Mouse (Mus musculus) embryo, embryonic 11 days (tissue): ENCODE measurements around the gene Maged1.
"Not testable (repeated sequence)": the region's sequence is repeated elsewhere in the genome, so short reads cannot be mapped to it uniquely, and the experiment has no call there.

Source experiments
- DNase-seq: peaks from one replicate; pipeline ENCODE4 v3.0.0-alpha.2; 2015

The Maged1 gene

DNA sequence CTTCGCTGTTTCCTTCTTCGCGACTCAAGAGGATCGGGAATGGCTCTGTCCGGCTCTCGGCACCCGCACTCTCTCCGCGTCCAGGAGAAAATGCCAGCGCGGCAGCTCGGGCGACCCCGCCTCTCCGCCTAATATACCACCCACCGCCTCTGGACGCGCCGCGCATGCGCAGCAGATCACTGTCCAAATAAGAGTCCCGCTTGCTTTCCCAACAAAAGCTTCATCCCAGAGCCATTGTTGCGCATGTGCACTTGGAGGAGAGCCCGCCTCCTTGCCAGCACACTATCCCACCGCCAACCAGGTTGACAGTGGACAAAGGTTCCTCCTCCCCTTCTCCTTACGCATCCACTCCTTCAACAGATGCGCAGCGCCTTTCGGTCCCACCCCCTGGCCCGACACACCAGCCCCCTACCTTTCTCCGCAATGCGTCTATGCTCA, at the start of gene Maged1:
TSS of gene Maged1 (minus strand) at position 226 of the 438 bp plus-strand sequence.
- DNase-seq: peak; percentile 93

DNA sequence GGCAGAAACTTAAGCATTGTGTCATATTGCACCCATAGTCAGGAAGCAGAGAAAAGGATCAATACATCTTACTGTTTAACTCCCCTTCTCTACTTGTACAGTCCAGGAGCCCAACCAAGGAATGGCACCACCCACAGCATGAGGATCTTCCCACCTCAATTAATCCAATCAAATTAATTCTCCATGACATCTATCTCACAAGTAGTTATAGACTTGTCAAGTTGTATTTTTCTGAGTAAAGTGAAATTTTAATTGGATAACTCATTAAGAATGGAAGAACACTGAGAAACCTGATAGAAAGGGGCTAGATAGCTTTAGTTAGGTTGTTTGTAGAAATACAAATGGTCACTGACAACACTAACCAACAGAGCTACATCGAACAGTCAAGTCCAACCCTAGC, 38.3 kb upstream of the Maged1 start:
- no peak for DNase-seq

DNA sequence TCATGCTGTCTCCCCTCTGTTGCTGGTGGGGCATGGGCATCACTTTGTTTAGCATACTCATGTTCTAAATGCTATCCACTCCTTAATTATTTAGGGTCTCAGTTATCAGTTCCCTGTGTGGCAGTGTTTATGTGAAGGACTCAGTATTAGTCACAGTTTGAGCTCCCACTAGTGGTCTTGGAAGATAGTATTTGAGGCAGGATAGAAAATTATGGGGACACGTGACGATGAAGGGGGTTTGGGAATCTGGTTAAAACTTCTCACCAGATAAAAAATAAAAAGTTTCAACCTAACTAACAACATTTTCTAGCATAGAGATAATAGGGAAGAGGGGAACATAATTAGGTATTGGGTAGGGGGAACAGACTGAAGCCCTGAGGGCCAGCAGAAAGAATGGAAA, 22.8 kb upstream of the Maged1 start:
- DNase-seq: no peak

DNA sequence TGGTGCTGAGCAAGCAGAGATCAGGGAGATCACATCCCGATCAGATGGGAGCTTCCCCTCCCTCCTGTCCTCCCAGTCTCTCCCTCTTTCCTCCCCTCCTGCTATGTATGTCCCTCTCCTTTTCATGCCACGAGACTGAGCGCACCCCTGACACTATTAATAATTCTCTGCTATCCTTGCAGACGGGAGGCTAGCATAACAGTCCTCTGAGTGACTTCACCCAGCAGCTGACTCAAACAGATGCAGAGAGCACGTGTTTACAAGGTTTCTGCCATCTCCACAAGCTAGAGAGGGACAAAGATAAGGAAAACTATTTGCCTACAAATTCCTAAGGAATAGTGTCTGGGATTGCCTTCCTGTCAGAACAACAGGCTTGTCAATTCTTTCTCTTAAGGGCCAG, 20.4 kb upstream of the Maged1 start:
- no peak for DNase-seq

DNA sequence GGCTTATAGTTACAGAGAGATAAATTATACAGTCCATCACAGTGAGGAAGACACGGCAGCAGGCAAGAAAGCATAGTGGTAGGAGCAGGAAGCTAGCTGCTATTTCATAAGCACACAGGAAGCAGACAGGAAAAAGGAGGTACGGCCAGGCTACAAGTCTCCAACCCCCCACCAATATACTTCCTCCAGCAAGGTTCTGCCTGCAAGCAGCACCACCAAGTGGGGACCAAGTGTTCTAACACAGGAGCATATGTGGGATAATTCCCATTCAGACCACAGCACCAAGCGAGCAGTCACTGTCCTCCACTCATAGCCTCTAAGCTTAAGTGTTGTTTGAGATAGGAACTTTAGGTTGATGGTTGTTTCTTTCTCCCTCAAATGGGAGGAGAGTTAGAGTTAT, 6.3 kb upstream of the Maged1 start:
- DNase-seq: peak; percentile 20

DNA sequence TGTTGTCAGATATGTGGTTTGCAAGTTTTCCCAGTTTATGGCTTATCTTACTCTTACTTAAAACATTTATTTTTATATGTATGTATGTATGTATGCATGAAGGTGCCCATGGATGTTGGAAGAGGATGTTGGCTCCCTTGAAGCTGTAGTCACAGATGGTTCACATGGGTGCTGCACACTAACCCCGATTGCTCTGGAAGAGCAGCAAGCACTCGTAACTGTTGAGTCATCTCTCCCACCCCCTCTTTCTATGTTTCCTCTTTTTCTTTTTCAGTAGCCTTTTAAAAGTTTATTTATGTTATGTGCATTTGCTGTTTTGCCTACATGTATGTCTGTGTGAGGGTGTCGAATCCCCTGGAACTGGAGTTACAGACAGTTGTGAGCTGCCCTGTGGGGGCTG, 4.0 kb upstream of the Maged1 start:
- DNase-seq: no peak

DNA sequence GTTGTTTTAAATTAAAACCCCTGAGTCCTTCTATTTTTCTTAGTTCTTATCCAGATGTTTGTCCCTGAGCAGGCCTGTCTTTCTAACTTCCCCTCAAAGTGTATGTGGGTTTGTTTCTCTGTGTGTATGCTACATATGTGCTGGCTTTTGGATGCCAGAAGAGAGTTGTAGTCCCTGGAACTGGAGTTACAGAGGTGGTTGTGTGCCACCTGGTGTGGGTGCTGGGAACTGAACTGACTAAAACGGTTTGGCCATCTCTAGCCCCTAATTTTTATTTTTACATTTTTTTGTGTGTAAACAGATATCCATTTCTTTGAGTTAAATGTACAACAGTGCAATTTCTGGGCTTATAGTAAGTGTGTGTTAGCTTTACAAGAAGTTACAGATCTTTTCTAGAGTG, 3.0 kb upstream of the Maged1 start:
- DNase-seq: peak; percentile 58

DNA sequence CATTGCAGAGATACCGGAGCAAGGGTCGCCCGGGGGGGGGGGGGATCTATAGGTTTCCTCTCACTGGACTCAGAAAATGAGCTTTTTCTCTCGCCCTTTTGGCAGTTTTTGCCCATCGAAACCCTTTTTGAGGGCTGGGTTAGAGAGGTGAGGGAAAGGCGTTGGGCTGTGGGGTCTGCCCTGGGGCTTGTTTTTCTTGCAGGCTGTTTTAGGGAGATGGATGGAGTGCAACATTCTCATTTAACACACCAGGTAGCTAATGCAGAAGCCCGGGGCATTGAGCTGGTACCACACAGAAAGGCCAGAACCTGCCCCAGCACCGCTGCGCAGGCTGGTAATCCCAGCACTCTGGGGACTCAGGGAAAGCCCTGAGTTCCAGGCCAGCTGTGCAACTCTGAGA, 593 bp upstream of the Maged1 start:
- peak; percentile 31 for DNase-seq

DNA sequence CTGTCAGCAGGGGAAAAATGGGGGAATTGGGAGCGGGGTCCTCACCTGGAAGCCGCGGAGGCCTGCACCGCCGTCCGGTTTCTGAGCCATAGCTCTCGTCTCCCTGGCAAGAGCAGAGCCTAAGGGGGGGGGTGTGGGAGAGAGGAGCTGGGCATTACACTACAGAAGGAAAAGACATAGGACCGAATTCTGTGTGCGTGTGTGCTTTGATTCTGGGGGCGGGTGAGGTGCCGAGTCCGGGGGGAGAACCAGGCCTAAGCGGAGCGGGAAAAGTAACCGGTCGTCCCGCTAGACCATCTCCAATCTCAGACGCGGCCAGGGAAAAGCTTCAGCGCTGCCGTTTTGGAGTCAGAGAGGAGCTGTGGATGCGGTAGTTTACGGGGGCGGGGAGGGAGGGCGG, 737 bp downstream of the Maged1 start:
- DNase-seq: peak; percentile 12

DNA sequence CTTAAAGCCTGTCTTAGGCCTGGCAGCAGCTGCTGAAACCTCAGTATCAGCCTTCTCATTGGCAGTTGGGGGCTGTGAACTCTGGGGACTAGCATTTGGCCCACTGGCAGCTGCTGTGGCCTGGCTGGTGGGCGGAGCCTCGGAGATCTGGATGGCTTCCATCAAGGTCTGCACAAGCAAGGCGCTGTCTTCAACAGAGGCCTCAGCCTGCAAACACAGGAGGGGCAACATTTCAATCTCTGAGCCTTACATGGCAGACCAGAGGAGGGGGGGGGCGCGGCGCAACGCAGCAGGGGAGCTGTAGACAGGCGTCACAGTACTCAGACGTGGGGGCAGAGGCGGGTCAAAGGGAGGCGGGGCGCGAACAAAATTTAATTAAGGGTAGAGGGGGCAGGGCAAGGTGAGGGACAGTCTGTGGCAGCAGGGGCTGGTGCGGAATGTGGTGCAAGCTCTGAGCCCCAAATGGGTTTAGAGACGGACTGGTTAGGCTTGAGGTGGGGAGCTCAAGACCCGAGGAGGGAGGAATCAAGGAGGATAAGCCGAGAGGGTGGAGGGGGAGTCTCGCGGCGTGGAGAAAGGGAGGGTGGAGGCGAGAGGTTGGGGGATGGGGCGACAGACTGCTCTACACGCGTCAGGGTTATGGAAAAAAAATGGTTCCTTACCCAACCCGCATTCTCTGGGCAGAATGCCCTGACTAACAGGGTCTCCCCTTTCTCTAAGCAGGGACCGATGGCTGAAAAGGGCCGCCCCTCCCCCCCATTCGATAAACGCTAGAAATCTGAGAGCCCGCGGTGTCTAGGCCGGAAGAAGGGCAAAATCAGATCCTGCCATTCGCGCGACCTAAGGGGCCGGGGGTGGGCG, 1.4 kb downstream of the Maged1 start:
- peak; percentile 74 for DNase-seq

DNA sequence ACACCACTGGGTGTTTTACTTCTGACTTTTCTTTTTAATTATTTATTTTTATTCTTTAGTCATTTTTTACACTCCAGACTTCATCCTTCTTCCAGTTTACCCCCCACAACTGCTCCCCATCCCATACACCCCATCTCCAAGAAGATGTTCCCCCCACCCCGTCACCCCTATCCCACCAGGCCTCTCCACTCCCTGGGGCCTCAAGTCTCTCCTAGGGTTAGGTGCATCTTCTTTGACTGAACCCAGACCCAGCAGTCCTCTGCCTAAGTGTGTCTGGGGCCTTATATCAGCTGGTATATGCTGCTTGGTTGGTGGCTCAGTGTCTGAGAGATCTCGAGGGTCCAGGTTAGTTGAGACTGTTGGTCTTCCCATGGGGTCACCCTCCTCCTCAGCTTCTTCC, 7.6 kb downstream of the Maged1 start:
- DNase-seq: no peak

DNA sequence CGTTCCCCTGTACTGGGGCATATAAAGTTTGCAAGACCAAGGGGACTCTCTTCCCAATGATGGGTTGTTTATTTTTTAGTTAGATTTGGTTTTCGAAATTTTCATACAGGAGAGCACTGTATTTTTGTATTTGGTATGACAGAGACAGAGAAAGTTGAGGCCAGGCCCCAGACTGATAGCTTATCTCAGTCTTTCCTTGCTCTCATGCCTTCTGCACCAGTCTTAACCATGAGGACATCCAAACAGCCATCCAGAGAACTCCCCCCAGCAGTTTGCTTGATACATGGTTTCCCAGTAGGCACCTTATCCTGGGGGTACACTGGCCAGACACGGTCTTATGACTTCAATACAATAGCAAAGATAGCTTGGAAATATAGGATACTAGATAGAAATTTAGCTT, 11.6 kb downstream of the Maged1 start:
- DNase-seq: no peak

DNA sequence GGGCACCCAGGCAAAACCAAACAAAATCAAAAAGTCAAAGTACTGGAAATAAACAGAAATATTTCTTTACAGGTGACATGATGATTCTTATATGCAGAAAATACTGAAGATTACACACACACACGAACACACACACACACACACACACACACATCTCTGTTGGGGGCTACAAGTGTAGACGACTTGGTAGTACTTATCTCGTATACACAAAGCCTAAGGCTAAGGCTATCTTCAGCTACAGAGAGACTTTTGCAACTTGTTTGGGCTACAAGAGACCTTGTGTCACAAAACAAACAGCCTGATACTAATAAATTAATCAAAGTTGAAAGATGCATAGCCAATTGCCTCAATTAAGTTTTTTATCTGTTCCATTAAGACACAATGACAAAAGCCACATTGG, 19.8 kb downstream of the Maged1 start:
- DNase-seq: no peak

DNA sequence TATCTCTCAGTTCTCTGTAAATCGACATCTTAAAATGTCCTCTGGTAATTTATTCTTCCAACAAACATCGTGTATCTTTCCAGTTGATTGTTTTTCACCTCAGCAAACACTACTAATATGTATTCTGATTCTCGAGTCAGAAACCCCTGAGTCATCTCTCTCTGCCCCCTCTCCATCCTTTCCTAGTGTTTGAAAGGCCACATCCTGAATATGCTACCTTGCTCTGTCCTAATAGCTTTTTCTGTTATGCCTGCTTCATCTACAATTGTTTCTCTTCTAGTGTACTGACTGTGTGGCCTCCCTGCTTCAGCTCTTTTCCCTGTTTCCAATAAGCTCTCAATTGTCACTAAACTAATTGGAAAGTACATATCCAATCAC, 33.5 kb downstream of the Maged1 start:
- DNase-seq: no peak

DNA sequence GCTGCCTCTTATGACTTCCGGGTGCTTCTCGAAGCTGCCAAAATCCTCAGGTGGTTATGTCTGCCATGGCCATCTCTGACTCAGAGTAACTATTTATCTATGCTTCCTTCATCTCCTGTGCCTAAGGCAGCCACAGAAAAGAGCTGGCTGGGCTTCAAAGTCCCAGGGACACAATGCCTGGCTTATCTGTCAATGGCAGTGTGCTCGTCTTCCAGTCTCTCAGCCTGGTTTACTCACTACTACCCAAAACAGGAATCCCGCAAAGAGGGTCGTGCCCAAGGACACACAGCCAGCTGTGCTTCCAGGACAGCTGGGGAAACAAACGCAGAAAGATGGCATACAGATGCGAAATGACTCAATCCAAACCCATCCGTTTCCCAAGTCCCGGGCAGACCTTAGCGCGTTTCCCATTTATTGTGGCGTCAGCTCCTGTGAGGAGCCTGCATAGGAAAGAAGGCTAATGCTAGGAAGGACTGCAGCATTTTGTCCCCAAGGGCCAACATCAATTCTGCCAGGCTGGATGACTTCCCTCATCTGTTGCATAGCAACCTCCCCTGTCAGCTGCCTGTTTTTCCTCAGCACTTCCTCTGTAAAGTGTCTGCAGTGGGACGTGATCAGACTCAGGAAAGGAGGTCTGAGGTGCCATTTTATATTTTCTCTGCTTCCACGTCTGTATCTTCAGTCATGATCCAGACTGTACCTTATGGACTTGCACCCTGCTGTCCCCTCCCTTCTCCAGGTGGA, 34.1 kb downstream of the Maged1 start:
- DNase-seq: not testable (repeated sequence)

DNA sequence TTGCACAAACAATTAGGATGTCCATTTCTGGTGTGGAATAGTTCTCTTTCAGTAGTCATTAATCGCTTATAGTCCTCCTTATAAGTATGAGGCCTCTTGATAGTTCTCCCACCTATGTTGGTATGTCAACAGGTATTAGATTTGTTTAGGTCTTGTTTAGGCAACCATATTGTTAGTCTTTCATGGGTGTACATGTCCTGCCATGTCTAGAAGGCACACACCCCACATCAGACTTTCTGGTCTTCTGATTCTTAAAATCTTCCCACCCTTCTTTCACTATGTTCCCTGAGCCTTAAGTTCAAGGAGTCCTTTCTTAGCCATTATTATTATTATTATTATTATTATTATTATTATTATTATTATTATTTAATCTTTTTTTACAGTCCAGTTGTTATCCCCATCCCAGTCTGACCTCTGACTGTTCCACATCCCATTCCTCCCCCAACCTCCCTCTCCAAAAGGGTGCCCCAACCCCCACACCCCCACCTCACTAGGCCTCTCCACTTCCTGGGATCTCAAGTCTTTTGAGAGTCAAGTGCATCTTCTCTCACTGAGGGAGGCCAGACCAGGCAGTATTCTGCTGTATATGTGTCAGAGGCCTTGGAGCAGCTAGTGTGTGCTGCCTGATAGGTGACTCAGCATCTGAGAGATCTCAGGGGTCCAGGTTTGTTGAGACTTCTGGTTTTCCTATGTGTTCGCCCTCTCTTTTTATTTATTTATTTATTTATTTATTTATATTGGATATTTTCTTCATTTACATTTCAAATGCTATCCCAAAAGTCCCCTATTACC, 55.7 kb downstream of the Maged1 start:
- no peak for DNase-seq
